Mouse (Mus musculus) MEL (cell line): ENCODE measurements around the gene Ccdc88b. TPM values are rescaled to one million over a fixed set of nuclear protein-coding genes. Genes with fewer than 3 reads are reported as not detected.

Experiments
- DNase-seq: peaks from one replicate; pipeline ENCODE4 v3.0.0; 2011; ENCODE audit warnings: low read depth, low spot score
- H3K27ac ChIP-seq: 2 replicates; pipeline ENCODE4 v1.5.1; 2012; ENCODE audit warnings: low read depth, mild to moderate bottlenecking, control low read depth, low read length, moderate library complexity; ENCODE audit not compliant: control insufficient read depth
- H3K27me3 ChIP-seq, 2 experiments: fragments of 150-350 bp in 1 of 2; sonication (generic) in 1 of 2; 2 replicates each; pipeline ENCODE4 v1.6.1; 2012; ENCODE audit warnings: low read length in 2 of 2, mild to moderate bottlenecking in 2 of 2, improper control_type of control experiment in 1 of 2, moderate library complexity in 1 of 2; ENCODE audit not compliant: insufficient read depth in 2 of 2, control insufficient read depth in 1 of 2
- H3K36me3 ChIP-seq, 2 experiments: 2 replicates each; pipeline ENCODE4 v1.6.1; 2012 to 2014; ENCODE audit warnings: low read length in 2 of 2, improper control_type of control experiment in 1 of 2, inconsistent platforms in 1 of 2, mild to moderate bottlenecking in 1 of 2; ENCODE audit not compliant: insufficient read depth in 2 of 2, control insufficient read depth in 1 of 2
- H3K4me1 ChIP-seq, 2 experiments: fragments of 150-350 bp in 1 of 2; sonication (generic) in 1 of 2; 2 replicates each; pipeline ENCODE4 v1.6.1; 2012; ENCODE audit warnings: low read length in 2 of 2, improper control_type of control experiment in 1 of 2, mild to moderate bottlenecking in 1 of 2; ENCODE audit not compliant: insufficient read depth in 2 of 2, control insufficient read depth in 1 of 2
- H3K4me3 ChIP-seq, 2 experiments: fragments of 150-350 bp in 1 of 2; sonication (generic) in 1 of 2; 2 replicates each; pipeline ENCODE4 v1.5.1; 2012; ENCODE audit warnings: low read depth in 2 of 2, low read length in 2 of 2, mild to moderate bottlenecking in 2 of 2, moderate library complexity in 2 of 2, control low read depth in 1 of 2, improper control_type of control experiment in 1 of 2; ENCODE audit not compliant: control insufficient read depth in 1 of 2, insufficient read depth in 1 of 2
- H3K79me2 ChIP-seq: 2 replicates; pipeline ENCODE4 v1.6.1; 2012; ENCODE audit warnings: mild to moderate bottlenecking, low read length, moderate library complexity; ENCODE audit not compliant: control insufficient read depth, poor library complexity, insufficient read depth
- H3K9ac ChIP-seq: 2 replicates; pipeline ENCODE4 v1.6.1; 2012; ENCODE audit warnings: low read depth, mild to moderate bottlenecking, control low read depth, low read length, moderate library complexity; ENCODE audit not compliant: control insufficient read depth, poor library complexity, severe bottlenecking
- H3K9me3 ChIP-seq: fragments of 150-350 bp; sonication (generic); replicated peaks from 2 replicates; pipeline ENCODE4 v1.6.1; 2012; ENCODE audit warnings: mild to moderate bottlenecking, low read length, improper control_type of control experiment, moderate library complexity; ENCODE audit not compliant: insufficient read depth
- BHLHE40 ChIP-seq: IDR thresholded peaks from 2 replicates; pipeline ENCODE4 v1.6.1; 2012; ENCODE audit warnings: low read depth, mild to moderate bottlenecking, inconsistent platforms, low read length, improper control_type of control experiment, borderline replicate concordance
- CHD1 ChIP-seq: IDR thresholded peaks from 2 replicates; pipeline ENCODE4 v1.6.1; 2012; ENCODE audit warnings: low read depth, mild to moderate bottlenecking, inconsistent platforms, low read length, improper control_type of control experiment
- CHD2 ChIP-seq: IDR thresholded peaks from 2 replicates; pipeline ENCODE4 v1.6.1; 2011; ENCODE audit warnings: low read length, improper control_type of control experiment
- CTCF ChIP-seq, 3 experiments: IDR thresholded peaks in 2 of 3; conservative IDR thresholded peaks in 1 of 3; 2 replicates each; pipeline ENCODE4 v1.5.1; 2011 to 2012; ENCODE audit warnings: low read length in 3 of 3, low read depth in 2 of 3, mild to moderate bottlenecking in 2 of 3, improper control_type of control experiment in 1 of 3, inconsistent platforms in 1 of 3, mixed read lengths in 1 of 3, moderate library complexity in 1 of 3; ENCODE audit not compliant: control insufficient read depth in 1 of 3, insufficient read depth in 1 of 3, poor library complexity in 1 of 3, severe bottlenecking in 1 of 3
- ELF1 ChIP-seq: IDR thresholded peaks from 2 replicates; pipeline ENCODE4 v1.6.1; 2014; ENCODE audit warnings: low read depth, mild to moderate bottlenecking, inconsistent platforms, low read length, improper control_type of control experiment, moderate library complexity
- GABPA ChIP-seq: IDR thresholded peaks from 2 replicates; pipeline ENCODE4 v1.6.1; 2012; ENCODE audit warnings: low read depth, mild to moderate bottlenecking, inconsistent platforms, low read length, improper control_type of control experiment, moderate library complexity
- GATA1 ChIP-seq: IDR thresholded peaks from 2 replicates; pipeline ENCODE4 v1.6.1; 2011; ENCODE audit warnings: low read depth, low read length, improper control_type of control experiment
- HCFC1 ChIP-seq: IDR thresholded peaks from 2 replicates; pipeline ENCODE4 v1.6.1; 2012; ENCODE audit warnings: low read depth, mild to moderate bottlenecking, inconsistent platforms, low read length, improper control_type of control experiment, moderate library complexity
- JUND ChIP-seq: IDR thresholded peaks from 2 replicates; pipeline ENCODE4 v1.6.1; 2011; ENCODE audit warnings: low read depth, mild to moderate bottlenecking, improper control_type of control experiment, low read length
- MAFK ChIP-seq: IDR thresholded peaks from 2 replicates; pipeline ENCODE4 v1.6.1; 2011; ENCODE audit warnings: low read depth, mild to moderate bottlenecking, low read length, improper control_type of control experiment, borderline replicate concordance
- MAZ ChIP-seq: IDR thresholded peaks from 2 replicates; pipeline ENCODE4 v1.6.1; 2012; ENCODE audit warnings: low read depth, mild to moderate bottlenecking, inconsistent platforms, low read length, improper control_type of control experiment
- MYB ChIP-seq: IDR thresholded peaks from 2 replicates; pipeline ENCODE4 v1.6.1; 2011; ENCODE audit warnings: mild to moderate bottlenecking, low read depth, low read length, improper control_type of control experiment
- NELFE ChIP-seq: IDR thresholded peaks from 2 replicates; pipeline ENCODE4 v1.6.1; 2011; ENCODE audit warnings: low read depth, low read length, improper control_type of control experiment
- POLR2A ChIP-seq, 2 experiments: IDR thresholded peaks; 2 replicates each; pipeline ENCODE4 v1.6.1; 2011 to 2012; ENCODE audit warnings: low read length in 2 of 2, mild to moderate bottlenecking in 2 of 2, control low read depth in 1 of 2, improper control_type of control experiment in 1 of 2, low read depth in 1 of 2, moderate library complexity in 1 of 2; ENCODE audit not compliant: control insufficient read depth in 1 of 2, insufficient read depth in 1 of 2, poor library complexity in 1 of 2
- SIN3A ChIP-seq: IDR thresholded peaks from 2 replicates; pipeline ENCODE4 v1.6.1; 2012; ENCODE audit warnings: low read length, improper control_type of control experiment, inconsistent platforms
- TBP ChIP-seq: IDR thresholded peaks from 2 replicates; pipeline ENCODE4 v1.8.0; 2011; ENCODE audit warnings: low read depth, low read length, improper control_type of control experiment
- ZC3H11A ChIP-seq: IDR thresholded peaks from 2 replicates; pipeline ENCODE4 v1.6.1; 2012; ENCODE audit warnings: low read depth, mild to moderate bottlenecking, inconsistent platforms, low read length, improper control_type of control experiment
- ZMIZ1 ChIP-seq: IDR thresholded peaks from 2 replicates; pipeline ENCODE4 v1.6.1; 2012; ENCODE audit warnings: low read depth, mild to moderate bottlenecking, inconsistent platforms, low read length, improper control_type of control experiment, moderate library complexity
- ZNF384 ChIP-seq: IDR thresholded peaks from 2 replicates; pipeline ENCODE4 v1.6.1; 2012; ENCODE audit warnings: low read depth, mild to moderate bottlenecking, inconsistent platforms, low read length, improper control_type of control experiment
- polyA plus RNA-seq, 2 experiments: library from polyadenylated mRNA; stranded (reverse) in 1 of 2; unstranded in 1 of 2; fragments of >175 nt in 1 of 2; fragments of >200 nt in 1 of 2; gene quantifications; 2 replicates each; pipeline versions ENCODE4 v1.2.1 to v1.2.4; 2012; ENCODE audit warnings: low replicate concordance in 2 of 2, low read depth in 1 of 2; ENCODE audit not compliant: insufficient read length in 2 of 2, insufficient read depth in 1 of 2, missing spikeins in 1 of 2
- total RNA-seq: library from RNA; depleted of rRNA; stranded (reverse); fragments of 300-350 nt; gene quantifications from 2 replicates; pipeline ENCODE4 v1.2.3, GENCODE M21; 2012

Gene Ccdc88b
- total and polyA plus RNA-seq, 3 experiments = 32.4 to 59.8 TPM; not detected in 1

- no peak for DNase-seq
- no peak overlapping the region for H3K4me3 ChIP-seq
- H3K9ac ChIP-seq = no peak overlapping the region
- H3K79me2 ChIP-seq = peaks cover 6% of the 10 kb centered on the region
- H3K9me3 ChIP-seq = no peaks in the 10 kb centered on the region
- H3K27ac ChIP-seq = no peak overlapping the region
- peaks cover 0 to 4% of the 10 kb centered on the region in 2 experiments; a peak in 1 of 4 replicates for H3K4me1 ChIP-seq
- H3K27me3 ChIP-seq = no peaks in the 10 kb centered on the region
- no peak for TF ChIP-seq ELF1
- TF ChIP-seq TBP = no peak
- TF ChIP-seq CHD2 = no peak
- TF ChIP-seq NELFE = no peak
- no peak for TF ChIP-seq BHLHE40
- no peak for TF ChIP-seq MAFK
- TF ChIP-seq CHD1 = no peak
- no peak for TF ChIP-seq MAZ
- TF ChIP-seq GABPA = no peak
- no peak for TF ChIP-seq SIN3A
- TF ChIP-seq CTCF (IDR thresholded peaks at IDR 0.05 in 2 of 3, conservative IDR thresholded peaks at IDR 0.05 in 1 of 3; ENCODE audit: control insufficient read depth in 1 of 3, insufficient read depth in 1 of 3, low read depth in 2 of 3, low read length in 3 of 3, poor library complexity in 1 of 3, severe bottlenecking in 1 of 3) = no peak
- TF ChIP-seq JUND = no peak
- no peak for TF ChIP-seq POLR2A (IDR thresholded peaks at IDR 0.05; ENCODE audit: control insufficient read depth in 1 of 2, insufficient read depth in 1 of 2, low read depth in 1 of 2, low read length in 2 of 2, poor library complexity in 1 of 2)
- TF ChIP-seq ZMIZ1 = no peak
- no peak for TF ChIP-seq ZNF384
- no peak for TF ChIP-seq MYB
- no peak for TF ChIP-seq GATA1
- TF ChIP-seq ZC3H11A = no peak
- peaks cover 3 to 4% of the 10 kb centered on the region in 2 experiments; a peak in 2 of 4 replicates for H3K36me3 ChIP-seq
Measured at GRCm38 (mm10) chr19:6852393-6853305, 5.4 kb downstream of the Ccdc88b start.

- no peaks in the 10 kb centered on the region for H3K27me3 ChIP-seq
- peaks cover 2 to 4% of the 10 kb centered on the region in 2 experiments; a peak in 2 of 4 replicates for H3K36me3 ChIP-seq
- H3K4me3 ChIP-seq = no peak overlapping the region
- H3K9ac ChIP-seq = no peak overlapping the region
- H3K79me2 ChIP-seq = peaks cover 2% of the 10 kb centered on the region
- H3K4me1 ChIP-seq = no peaks in the 10 kb centered on the region
- TF ChIP-seq POLR2A (IDR thresholded peaks at IDR 0.05; ENCODE audit: control insufficient read depth in 1 of 2, insufficient read depth in 1 of 2, low read depth in 1 of 2, low read length in 2 of 2, poor library complexity in 1 of 2) (0 out of 4 replicates have a peak, but pooled peaks of 1 of the 2 experiments have one; percentile 25), SIN3A (no peak), CTCF (IDR thresholded peaks at IDR 0.05 in 2 of 3, conservative IDR thresholded peaks at IDR 0.05 in 1 of 3; ENCODE audit: control insufficient read depth in 1 of 3, insufficient read depth in 1 of 3, low read depth in 2 of 3, low read length in 3 of 3, poor library complexity in 1 of 3, severe bottlenecking in 1 of 3) (no peak), ZC3H11A (no peak), HCFC1 (peak; percentile 85), GABPA (no peak), NELFE (no peak)
- TF ChIP-seq, all 39 proteins: peak for 2
- Histone ChIP-seq H3K27ac (no peak overlapping the region), H3K9me3 (no peaks in the 10 kb centered on the region)
- no peak for DNase-seq
Measured at GRCm38 (mm10) chr19:6851497-6851896, 6.5 kb downstream of the Ccdc88b start.
